Mouse (Mus musculus): ENCODE measurements at regions not wholly inside any gene's neighbourhood (a gene's known extent, or its start where the extent isn't known, plus 50 kb on each side); places are given as distances from the start of the nearest gene placed in this dataset.

DNA sequence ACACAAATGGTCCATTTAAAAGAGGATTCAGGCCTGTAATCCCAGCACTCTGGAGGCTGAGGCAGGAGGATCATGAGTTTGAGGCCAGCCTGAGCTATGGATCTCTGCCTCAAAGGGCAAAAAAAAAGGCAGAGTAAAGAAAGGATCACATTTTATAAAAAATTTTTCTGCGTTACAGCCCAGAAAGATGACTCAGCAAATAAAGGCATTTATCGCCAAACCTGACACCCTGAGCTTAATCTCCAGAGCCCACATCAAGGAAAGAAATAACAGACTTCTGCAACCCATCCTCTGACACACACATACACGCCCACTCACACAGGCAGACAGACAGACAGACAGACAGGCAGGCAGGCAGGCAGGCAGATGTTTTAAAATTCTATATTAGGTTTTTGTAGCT is 179.3 kb downstream of the Tmem114 start:
- TF ChIP-seq POLR2A (IDR thresholded peaks at IDR 0.05; ENCODE audit: borderline replicate concordance, insufficient read depth, low read length) (no peak), CTCF (IDR thresholded peaks at IDR 0.05; ENCODE audit: borderline replicate concordance, insufficient read depth, low read depth, low read length) (no peak)

All from cerebellum, adult 2 months (tissue).